Mouse (Mus musculus): Measurements from ENCODE around the gene Plekha8. TPM values are rescaled to one million over a fixed set of nuclear protein-coding genes. Genes with fewer than 3 reads are reported as not detected.

Gene Plekha8
- 11.8 and 12.2 TPM in 2 replicates for polyA plus RNA-seq (2015; fragmentation: Nextera tagmentation; extraction: Ambion mirVana)

- Histone ChIP-seq H3K4me2 (replicated peaks) (peak within 1 kb of the TSS; percentile 69), H3K9me3 (no peaks in the 10 kb centered on the region), H3K27me3 (no peaks in the 10 kb centered on the region), H3K4me3 (replicated peaks) (peak within 1 kb of the TSS; percentile 89), H3K9ac (replicated peaks) (peak within 1 kb of the TSS; percentile 89), H3K27ac (peak within 1 kb of the TSS; percentile 78), H3K4me1 (replicated peaks) (peaks cover 44% of the 10 kb centered on the region), H3K36me3 (no peaks in the 10 kb centered on the region)
- whole genome bisulfite sequencing: 0% methylated on average over 49 of the region's 49 CpGs
- peak; percentile 96 for ATAC-seq
Measured at GRCm38 (mm10) chr6:54594469-54595329, at the start of gene Plekha8. Gene Plekha8 (plus strand): TSS chr6:54595111.

- WGBS: 70% methylated on average over 13 of the region's 13 CpGs
- H3K9ac ChIP-seq (replicated peaks): no peak overlapping the region
- H3K4me2 ChIP-seq (replicated peaks): no peak overlapping the region
- peaks cover 18% of the 10 kb centered on the region for H3K36me3 ChIP-seq
- no peaks in the 10 kb centered on the region for H3K9me3 ChIP-seq
- ATAC-seq: peak; percentile 25; the same call in 1 of the 2 replicates
- peaks cover 47% of the 10 kb centered on the region for H3K4me1 ChIP-seq (replicated peaks)
- no peaks in the 10 kb centered on the region for H3K27me3 ChIP-seq
- H3K4me3 ChIP-seq (replicated peaks): no peak overlapping the region
- peak overlapping the region; percentile 61 for H3K27ac ChIP-seq
Measured at GRCm38 (mm10) chr6:54548314-54549019, 46.4 kb upstream of the Plekha8 start.

GRCm38 (mm10) chr6:54549311-54549710 lies 45.6 kb upstream of the Plekha8 start:
- no peaks in the 10 kb centered on the region for H3K9me3 ChIP-seq
- H3K4me1 ChIP-seq (replicated peaks): peaks cover 56% of the 10 kb centered on the region
- peaks cover 10% of the 10 kb centered on the region for H3K36me3 ChIP-seq
- 61% methylated on average over 4 of the region's 4 CpGs for WGBS
- H3K9ac ChIP-seq (replicated peaks): no peak overlapping the region
- no peak overlapping the region for H3K4me3 ChIP-seq (replicated peaks)
- ATAC-seq: no peak
- peak overlapping the region; percentile 61 for H3K27ac ChIP-seq
- H3K4me2 ChIP-seq (replicated peaks): no peak overlapping the region
- H3K27me3 ChIP-seq: no peaks in the 10 kb centered on the region

GRCm38 (mm10) chr6:54550801-54551323 lies 44.0 kb upstream of the Plekha8 start:
- 54% methylated on average over 6 of the region's 7 CpGs for WGBS
- no peak overlapping the region for H3K27ac ChIP-seq
- H3K27me3 ChIP-seq: no peaks in the 10 kb centered on the region
- H3K9me3 ChIP-seq: no peaks in the 10 kb centered on the region
- H3K36me3 ChIP-seq: peaks cover 4% of the 10 kb centered on the region
- H3K9ac ChIP-seq (replicated peaks): no peak overlapping the region
- no peak overlapping the region for H3K4me3 ChIP-seq (replicated peaks)
- H3K4me1 ChIP-seq (replicated peaks): peaks cover 71% of the 10 kb centered on the region
- ATAC-seq: no peak
- H3K4me2 ChIP-seq (replicated peaks): no peak overlapping the region

- Histone ChIP-seq H3K4me1 (replicated peaks) (peaks cover 75% of the 10 kb centered on the region), H3K4me2 (replicated peaks) (no peak overlapping the region), H3K27me3 (no peaks in the 10 kb centered on the region), H3K9ac (replicated peaks) (no peak overlapping the region), H3K4me3 (replicated peaks) (no peak overlapping the region), H3K9me3 (no peaks in the 10 kb centered on the region), H3K27ac (peak overlapping the region; percentile 41), H3K36me3 (0 out of 2 replicates have a peak, but pooled peaks cover 3% of the 10 kb centered on the region)
- 19% methylated on average over 9 of the region's 9 CpGs for WGBS
- ATAC-seq: peak; percentile 68
Measured at GRCm38 (mm10) chr6:54552721-54553413, 42.0 kb upstream of the Plekha8 start.

- WGBS: 51% methylated on average over 2 of the region's 2 CpGs
- no peak overlapping the region for H3K9ac ChIP-seq (replicated peaks)
- H3K4me1 ChIP-seq (replicated peaks): peaks cover 75% of the 10 kb centered on the region
- H3K27me3 ChIP-seq: no peaks in the 10 kb centered on the region
- H3K4me3 ChIP-seq (replicated peaks): no peak overlapping the region
- no peaks in the 10 kb centered on the region for H3K9me3 ChIP-seq
- no peak overlapping the region for H3K4me2 ChIP-seq (replicated peaks)
- 0 out of 2 replicates have a peak, but pooled peaks cover 3% of the 10 kb centered on the region for H3K36me3 ChIP-seq
- no peak for ATAC-seq
- peak overlapping the region; percentile 79 for H3K27ac ChIP-seq
Measured at GRCm38 (mm10) chr6:54553632-54554031, 41.3 kb upstream of the Plekha8 start.

- Histone ChIP-seq H3K9me3 (no peaks in the 10 kb centered on the region), H3K4me2 (replicated peaks) (no peak overlapping the region), H3K27me3 (no peaks in the 10 kb centered on the region), H3K9ac (replicated peaks) (no peak overlapping the region), H3K27ac (peak overlapping the region; percentile 79), H3K4me1 (replicated peaks) (peaks cover 70% of the 10 kb centered on the region), H3K4me3 (replicated peaks) (no peak overlapping the region), H3K36me3 (0 out of 2 replicates have a peak, but pooled peaks cover 3% of the 10 kb centered on the region)
- peak; percentile 90 for ATAC-seq
- WGBS: 7% methylated on average over 8 of the region's 8 CpGs
Measured at GRCm38 (mm10) chr6:54554341-54555110, 40.4 kb upstream of the Plekha8 start.

GRCm38 (mm10) chr6:54555816-54556215 lies 39.1 kb upstream of the Plekha8 start:
- Histone ChIP-seq H3K36me3 (0 out of 2 replicates have a peak, but pooled peaks cover 3% of the 10 kb centered on the region), H3K4me3 (replicated peaks) (no peak overlapping the region), H3K9me3 (no peaks in the 10 kb centered on the region), H3K27ac (peak overlapping the region; percentile 79), H3K27me3 (no peaks in the 10 kb centered on the region), H3K4me2 (replicated peaks) (no peak overlapping the region), H3K4me1 (replicated peaks) (peaks cover 71% of the 10 kb centered on the region), H3K9ac (replicated peaks) (no peak overlapping the region)
- 63% methylated on average over 1 of the region's 1 CpGs for WGBS
- ATAC-seq: no peak

- H3K4me1 ChIP-seq (replicated peaks): peaks cover 66% of the 10 kb centered on the region
- no peak overlapping the region for H3K4me2 ChIP-seq (replicated peaks)
- no peak overlapping the region for H3K27ac ChIP-seq
- no peaks in the 10 kb centered on the region for H3K27me3 ChIP-seq
- 93% methylated on average over 7 of the region's 7 CpGs for WGBS
- H3K36me3 ChIP-seq: 0 out of 2 replicates have a peak, but pooled peaks cover 3% of the 10 kb centered on the region
- ATAC-seq: no peak
- no peak overlapping the region for H3K9ac ChIP-seq (replicated peaks)
- no peak overlapping the region for H3K4me3 ChIP-seq (replicated peaks)
- H3K9me3 ChIP-seq: no peaks in the 10 kb centered on the region
Measured at GRCm38 (mm10) chr6:54557671-54558070, 37.2 kb upstream of the Plekha8 start.

GRCm38 (mm10) chr6:54558466-54558865 lies 36.4 kb upstream of the Plekha8 start:
- Histone ChIP-seq H3K4me1 (replicated peaks) (peaks cover 64% of the 10 kb centered on the region), H3K4me2 (replicated peaks) (no peak overlapping the region), H3K4me3 (replicated peaks) (no peak overlapping the region), H3K27me3 (no peaks in the 10 kb centered on the region), H3K9ac (replicated peaks) (no peak overlapping the region), H3K9me3 (no peaks in the 10 kb centered on the region), H3K27ac (no peak overlapping the region), H3K36me3 (0 out of 2 replicates have a peak, but pooled peaks cover 3% of the 10 kb centered on the region)
- no peak for ATAC-seq
- WGBS: 64% methylated on average over 7 of the region's 7 CpGs

Measured in midbrain, embryonic 13.5 days (tissue).